Mouse (Mus musculus) G1E (cell line): ENCODE measurements around the gene Nf2. TPM values are rescaled to one million over a fixed set of nuclear protein-coding genes. Genes with fewer than 3 reads are reported as not detected.

Source experiments
- ATAC-seq: 2 replicates; pipeline ENCODE4 v1.8.0; 2016; ENCODE audit warnings: mild to moderate bottlenecking; ENCODE audit not compliant: insufficient number of reproducible peaks, poor library complexity, low FRiP score, severe bottlenecking; ENCODE audit errors: extremely low read depth
- DNase-seq: peaks from one replicate; pipeline ENCODE4 v3.0.0; 2012; ENCODE audit warnings: low spot score
- H3K27me3 ChIP-seq: 2 replicates; pipeline ENCODE4 v1.6.1; 2012; ENCODE audit warnings: mild to moderate bottlenecking, low read length, inconsistent platforms; ENCODE audit not compliant: insufficient read depth
- H3K36me3 ChIP-seq: replicated peaks from 2 replicates; pipeline ENCODE3; 2012; ENCODE audit warnings: mild to moderate bottlenecking, inconsistent platforms
- H3K4me1 ChIP-seq: 2 replicates; pipeline ENCODE4 v1.6.1; 2012; ENCODE audit warnings: low read depth, low read length, inconsistent platforms, mixed read lengths; ENCODE audit not compliant: insufficient read depth
- H3K4me3 ChIP-seq: 2 replicates; pipeline ENCODE4 v1.5.1; 2012; ENCODE audit warnings: low read depth, mild to moderate bottlenecking, inconsistent platforms, low read length, moderate library complexity, mixed read lengths
- H3K9me3 ChIP-seq: replicated peaks from 2 replicates; pipeline ENCODE4 v1.6.1; 2012; ENCODE audit warnings: inconsistent platforms
- CTCF ChIP-seq: IDR thresholded peaks from 2 replicates; pipeline ENCODE4 v1.5.1; 2012; ENCODE audit warnings: low read depth, low read length, inconsistent platforms, mixed read lengths
- GATA1 ChIP-seq: IDR thresholded peaks from 2 replicates; pipeline ENCODE4 v1.6.1; 2012; ENCODE audit warnings: borderline replicate concordance, low read length, inconsistent platforms, mixed read lengths
- GATA2 ChIP-seq: IDR thresholded peaks from 2 replicates; pipeline ENCODE4 v1.6.1; 2012; ENCODE audit warnings: low read depth, low read length, inconsistent platforms, borderline replicate concordance
- POLR2AphosphoS5 ChIP-seq: IDR thresholded peaks from 2 replicates; pipeline ENCODE4 v1.6.1; 2012; ENCODE audit warnings: low read depth, low read length, inconsistent platforms; ENCODE audit not compliant: insufficient replicate concordance
- TAL1 ChIP-seq: conservative IDR thresholded peaks from 2 replicates; pipeline ENCODE4 v1.6.1; 2012; ENCODE audit warnings: low read depth, low read length, inconsistent platforms, mixed read lengths
- polyA plus RNA-seq: library from polyadenylated mRNA; stranded (reverse); fragments of >175 nt; gene quantifications from 2 replicates; pipeline ENCODE4 v1.2.3, GENCODE M21; 2012
- total RNA-seq, 2 experiments: library from RNA; stranded (forward) in 1 of 2; stranded (reverse) in 1 of 2; fragments of 200-1000 nt in 1 of 2; fragments of >200 nt in 1 of 2; fragmentation: Nextera tagmentation in 1 of 2; gene quantifications; 2 replicates each; pipeline ENCODE4 v1.2.3; 2014 to 2017

Nf2 gene
- total and polyA plus RNA-seq, 3 experiments = 43.3 to 62.2 (median 49.7) TPM

- TF ChIP-seq POLR2AphosphoS5 (no peak), TAL1 (no peak), CTCF (no peak), GATA2 (no peak), GATA1 (no peak)
- Histone ChIP-seq H3K4me3 (no peak overlapping the region), H3K36me3 (peaks cover 79% of the 10 kb centered on the region), H3K4me1 (no peaks in the 10 kb centered on the region), H3K27me3 (no peaks in the 10 kb centered on the region), H3K9me3 (no peaks in the 10 kb centered on the region)
- DNase-seq = no peak
- no peak for ATAC-seq
Observed at GRCm38 (mm10) chr11:4814507-4815450, 34.6 kb downstream of the Nf2 start.

DNA sequence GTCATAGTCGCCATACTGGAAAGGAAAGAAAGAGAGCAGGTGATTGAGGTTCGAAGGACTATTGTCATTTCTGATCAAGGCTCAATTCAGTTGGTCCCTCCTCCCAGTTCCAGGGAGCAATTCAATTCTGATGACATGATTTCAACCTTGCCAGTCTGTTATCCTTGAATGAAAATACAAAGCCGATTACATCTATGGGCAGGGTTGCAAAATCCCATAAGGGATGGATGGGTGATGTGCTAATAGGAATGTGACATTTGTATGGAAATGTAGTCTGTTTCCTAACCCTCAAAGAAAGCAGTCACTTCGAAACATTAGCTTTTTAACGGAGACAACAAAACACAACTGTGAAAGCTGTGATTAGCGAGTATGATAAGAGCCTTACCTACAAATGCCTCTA lies 41.0 kb downstream of the Nf2 start:
- Histone ChIP-seq H3K4me3 (no peak overlapping the region), H3K27me3 (no peaks in the 10 kb centered on the region), H3K9me3 (no peaks in the 10 kb centered on the region), H3K4me1 (no peaks in the 10 kb centered on the region; the same call in 1 of the 2 replicates), H3K36me3 (peaks cover 84% of the 10 kb centered on the region)
- DNase-seq (no peak), ATAC-seq (no peak)
- TF ChIP-seq TAL1 (no peak), GATA1 (no peak), CTCF (no peak)

GRCm38 (mm10) chr11:4806031-4806715 lies 43.2 kb downstream of the Nf2 start:
- Histone ChIP-seq H3K4me1 (no peaks in the 10 kb centered on the region; the same call in 1 of the 2 replicates), H3K27me3 (no peaks in the 10 kb centered on the region), H3K4me3 (no peak overlapping the region), H3K36me3 (peaks cover 87% of the 10 kb centered on the region), H3K9me3 (no peaks in the 10 kb centered on the region)
- no peak for ATAC-seq
- TF ChIP-seq TAL1 = no peak
- TF ChIP-seq GATA2 = no peak
- TF ChIP-seq CTCF = no peak
- no peak for TF ChIP-seq GATA1
- TF ChIP-seq POLR2AphosphoS5 = no peak
- no peak for DNase-seq

- Histone ChIP-seq H3K4me3 (no peak overlapping the region), H3K27me3 (no peaks in the 10 kb centered on the region), H3K9me3 (no peaks in the 10 kb centered on the region), H3K36me3 (peaks cover 85% of the 10 kb centered on the region), H3K4me1 (no peaks in the 10 kb centered on the region; the same call in 1 of the 2 replicates)
- TF ChIP-seq POLR2AphosphoS5 = no peak
- TF ChIP-seq GATA1 = no peak
- TF ChIP-seq GATA2 = no peak
- TF ChIP-seq CTCF = no peak
- TF ChIP-seq TAL1 = no peak
- no peak for ATAC-seq
- no peak for DNase-seq
Observed at GRCm38 (mm10) chr11:4804921-4805562, 44.3 kb downstream of the Nf2 start.

- TF ChIP-seq GATA1 (no peak), CTCF (no peak), POLR2AphosphoS5 (no peak), TAL1 (no peak), GATA2 (no peak)
- Histone ChIP-seq H3K36me3 (peaks cover 86% of the 10 kb centered on the region), H3K4me3 (no peak overlapping the region), H3K27me3 (no peaks in the 10 kb centered on the region), H3K9me3 (no peaks in the 10 kb centered on the region), H3K4me1 (no peaks in the 10 kb centered on the region; the same call in 1 of the 2 replicates)
- ATAC-seq (no peak), DNase-seq (no peak)
Observed at GRCm38 (mm10) chr11:4803951-4804350, 45.4 kb downstream of the Nf2 start.

DNA sequence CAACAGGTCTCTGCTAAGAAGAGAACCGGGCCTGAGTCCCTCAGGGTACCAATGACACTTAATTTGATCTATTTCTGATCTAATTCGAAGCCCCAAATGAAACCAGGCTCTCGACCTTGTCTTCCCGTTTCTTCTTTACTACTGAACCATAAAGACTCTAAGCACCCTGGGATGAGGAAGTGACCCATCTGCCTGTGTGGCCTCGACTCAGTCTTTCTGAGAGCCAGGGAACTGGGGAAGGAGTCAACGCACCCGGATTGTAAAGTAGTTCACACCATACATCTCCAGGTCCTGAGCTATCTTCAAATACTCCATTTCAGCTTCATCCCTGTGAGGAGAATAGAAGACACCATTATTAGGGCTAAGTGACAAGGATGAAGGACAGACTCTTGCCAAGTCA lies 45.9 kb downstream of the Nf2 start:
- H3K36me3 ChIP-seq = peaks cover 86% of the 10 kb centered on the region
- no peak for ATAC-seq
- DNase-seq = no peak

More for the DNA sequence above, 45.9 kb downstream of the Nf2 start:
- TF ChIP-seq GATA2 = no peak
- no peak overlapping the region for H3K4me3 ChIP-seq
- H3K4me1 ChIP-seq = no peaks in the 10 kb centered on the region; the same call in 1 of the 2 replicates
- H3K27me3 ChIP-seq = no peaks in the 10 kb centered on the region
- no peaks in the 10 kb centered on the region for H3K9me3 ChIP-seq
